Mouse (Mus musculus) cerebellum, adult 8-10 months (tissue): ENCODE measurements around the gene Gm49394.

Experiments used
- DNase-seq: peaks from one replicate; pipeline ENCODE4 v3.0.0; 2022

Gm49394 gene

DNA sequence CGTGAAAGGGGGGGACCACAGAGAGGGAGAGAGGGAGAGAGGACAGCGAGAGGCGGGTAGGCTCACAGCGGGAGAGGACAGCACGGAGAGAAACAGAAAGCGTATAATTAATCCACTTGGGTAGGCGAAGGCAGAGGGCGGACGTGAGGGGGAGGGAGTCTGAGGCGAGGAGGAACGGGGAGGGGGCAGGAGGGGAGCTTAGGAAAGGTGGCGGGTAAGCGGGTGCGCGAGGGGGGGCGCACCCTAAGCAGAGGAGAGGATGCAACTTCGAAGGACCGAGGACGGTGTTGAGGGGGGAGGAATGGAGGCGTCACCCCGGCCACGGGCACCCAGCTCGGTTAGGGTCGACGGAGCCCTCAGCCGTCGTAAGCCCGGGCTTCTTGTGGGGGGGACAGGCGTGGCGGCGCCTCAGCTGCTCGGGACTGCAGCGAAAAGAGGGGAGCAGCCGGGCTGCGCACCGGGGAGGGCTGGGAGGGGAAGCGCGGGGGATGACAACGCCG lies 11.0 kb downstream of the Gm49394 start:
- DNase-seq = no peak

DNA sequence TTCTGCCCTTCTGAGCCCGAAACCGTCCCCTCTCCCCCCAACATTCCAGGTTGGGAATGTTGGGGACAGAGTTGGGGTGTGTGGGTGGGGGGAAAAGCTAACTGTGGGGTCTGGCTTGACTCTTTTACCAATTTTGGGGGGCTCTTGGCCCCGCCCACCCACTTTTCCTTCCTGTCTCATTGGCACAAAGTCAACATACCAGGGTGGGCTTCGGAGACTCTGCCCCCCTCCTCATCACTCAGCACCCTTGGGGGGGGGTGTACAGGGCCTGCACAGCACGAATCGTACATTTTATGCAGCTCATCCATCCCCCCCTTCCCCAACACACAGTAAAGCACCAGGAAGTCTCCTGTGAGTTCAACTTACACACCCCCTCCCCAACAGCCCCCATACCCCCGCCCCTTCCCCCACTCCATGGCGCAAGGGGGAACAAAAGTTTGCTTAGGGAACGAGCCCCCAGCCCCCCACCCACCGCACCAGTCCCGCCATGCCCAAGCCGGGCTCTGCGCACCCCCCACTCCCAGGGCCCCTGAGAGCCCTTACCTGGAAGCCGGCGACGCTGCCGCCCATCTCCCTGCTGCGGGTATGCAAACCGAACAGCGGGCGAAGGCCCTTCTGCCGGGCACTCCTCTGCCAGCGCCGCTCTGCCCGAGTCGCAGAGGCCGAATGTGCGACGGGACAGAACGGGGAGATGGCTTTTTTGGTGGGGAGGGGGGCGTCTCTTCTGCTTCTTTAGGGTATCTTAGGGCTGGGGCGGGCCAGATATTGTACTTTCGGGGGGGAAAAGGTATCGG lies 11.7 kb downstream of the Gm49394 start:
- DNase-seq = no peak

DNA sequence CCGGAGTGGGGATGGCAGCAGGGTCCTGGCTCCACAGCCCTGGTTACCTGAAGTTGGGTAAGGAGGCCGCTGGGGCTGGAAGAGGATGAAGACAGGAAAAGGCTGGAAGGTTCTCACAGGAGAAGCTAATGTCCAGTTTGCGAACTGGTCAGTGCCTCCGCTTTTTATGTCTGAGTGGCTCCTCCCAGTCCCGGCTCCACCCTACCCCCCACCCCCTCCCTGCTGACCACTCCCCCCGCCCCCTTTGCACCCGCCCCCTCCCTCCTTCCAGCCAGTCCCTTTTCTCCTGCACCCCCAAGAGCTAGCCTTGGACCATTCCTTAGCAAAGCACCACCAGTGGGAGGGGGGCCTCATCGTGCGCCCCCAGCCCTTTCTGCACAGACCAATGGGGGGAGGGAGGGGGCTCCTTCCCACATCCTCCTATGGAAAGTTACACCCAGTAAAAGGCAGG lies 12.4 kb downstream of the Gm49394 start:
- no peak for DNase-seq

DNA sequence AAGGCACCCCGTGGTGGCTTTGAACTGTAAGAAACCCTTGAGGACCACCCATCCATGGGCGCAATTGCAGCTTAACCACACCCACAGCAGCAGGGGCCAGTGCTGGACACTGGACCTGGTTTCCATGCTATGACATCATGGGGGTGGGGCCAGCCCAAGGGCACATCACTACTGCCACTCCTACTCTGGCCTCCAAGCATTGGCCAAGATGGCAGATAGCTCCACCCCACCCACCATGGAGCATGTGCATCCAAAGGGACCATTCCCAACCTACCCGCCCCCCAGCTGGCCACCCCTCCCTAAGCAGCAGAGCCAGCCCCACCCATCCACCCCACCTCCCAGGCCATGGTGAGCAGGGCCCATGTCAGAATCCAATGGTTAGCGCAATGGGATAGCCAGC lies 13.7 kb downstream of the Gm49394 start:
- no peak for DNase-seq

DNA sequence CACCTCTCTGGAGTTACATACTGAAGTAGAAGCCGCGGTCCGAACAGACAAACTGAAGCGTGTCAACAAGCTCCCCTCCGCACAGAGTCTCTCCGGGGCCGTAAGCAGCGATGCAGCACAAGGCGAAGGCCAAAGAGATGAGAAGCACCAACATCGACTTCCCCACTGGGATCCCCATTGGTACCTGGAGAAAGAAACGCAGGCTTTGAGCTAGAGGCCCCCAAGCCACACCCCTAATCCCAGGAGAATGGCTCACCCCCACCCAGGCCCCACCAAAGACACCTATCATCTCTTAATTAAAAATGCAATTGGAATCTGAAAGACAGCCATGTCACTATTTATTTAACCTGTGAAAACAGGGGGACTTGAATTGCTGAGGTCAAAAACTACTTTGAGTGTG lies 14.1 kb downstream of the Gm49394 start:
- DNase-seq = no peak

DNA sequence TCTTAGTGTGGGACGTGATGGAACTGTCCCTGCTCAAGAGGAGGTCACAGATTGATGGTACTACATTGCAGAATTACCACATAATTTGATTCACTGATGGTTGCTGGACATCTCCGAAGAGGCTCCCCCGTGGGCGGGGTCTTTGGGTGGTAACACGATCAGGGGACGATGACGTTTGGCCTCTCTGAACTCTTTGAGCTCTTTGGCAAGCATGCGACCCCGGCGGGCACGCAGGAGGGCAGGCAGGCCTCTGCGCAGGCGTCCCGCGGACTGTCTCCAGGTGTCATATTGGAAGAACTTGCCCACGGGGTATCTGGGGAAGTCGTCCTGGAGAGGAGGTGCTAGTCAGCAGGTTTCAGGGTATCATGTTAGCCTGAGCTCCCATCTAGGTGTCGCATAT lies 16.0 kb downstream of the Gm49394 start:
- DNase-seq = no peak

DNA sequence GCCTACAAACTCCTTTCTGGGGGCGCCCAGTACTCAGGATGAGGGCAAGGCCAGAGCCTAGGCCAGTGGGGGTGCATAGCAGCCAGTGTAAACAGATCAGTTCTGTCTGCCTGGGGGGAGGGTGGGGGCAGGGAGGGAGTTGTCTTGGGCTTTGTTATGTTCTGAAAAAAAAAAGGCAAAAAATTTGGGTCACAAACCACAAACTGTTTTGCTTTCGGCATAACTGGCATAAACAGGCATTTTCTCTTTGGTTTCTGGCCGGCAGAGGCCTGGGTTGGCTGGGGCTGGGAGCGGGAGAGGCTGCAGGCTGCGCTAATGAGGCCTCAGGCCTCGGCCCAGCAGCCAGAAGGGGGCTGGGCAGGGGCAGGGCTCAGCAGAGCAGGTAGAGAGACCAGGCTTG lies 23.1 kb downstream of the Gm49394 start:
- no peak for DNase-seq

DNA sequence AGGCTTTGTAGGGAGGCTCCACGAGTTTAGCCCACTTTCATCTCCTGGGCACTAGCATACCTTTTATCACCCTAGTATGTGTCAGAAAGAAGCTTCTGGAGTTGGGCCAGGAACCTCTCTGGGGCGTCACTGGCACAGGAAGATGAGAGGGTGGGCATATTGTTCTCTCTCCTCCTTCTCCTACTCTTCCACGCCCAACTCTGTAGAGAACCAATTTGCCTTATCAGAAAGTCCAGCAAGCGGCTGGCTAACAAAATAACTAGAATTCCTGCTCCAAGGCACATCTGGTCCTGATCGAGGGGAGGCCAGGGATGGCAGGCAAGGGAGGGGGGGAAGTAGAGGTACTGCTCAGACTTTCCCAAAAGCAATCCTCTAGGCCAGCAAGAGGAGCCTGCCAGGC lies 24.7 kb downstream of the Gm49394 start:
- no peak for DNase-seq

DNA sequence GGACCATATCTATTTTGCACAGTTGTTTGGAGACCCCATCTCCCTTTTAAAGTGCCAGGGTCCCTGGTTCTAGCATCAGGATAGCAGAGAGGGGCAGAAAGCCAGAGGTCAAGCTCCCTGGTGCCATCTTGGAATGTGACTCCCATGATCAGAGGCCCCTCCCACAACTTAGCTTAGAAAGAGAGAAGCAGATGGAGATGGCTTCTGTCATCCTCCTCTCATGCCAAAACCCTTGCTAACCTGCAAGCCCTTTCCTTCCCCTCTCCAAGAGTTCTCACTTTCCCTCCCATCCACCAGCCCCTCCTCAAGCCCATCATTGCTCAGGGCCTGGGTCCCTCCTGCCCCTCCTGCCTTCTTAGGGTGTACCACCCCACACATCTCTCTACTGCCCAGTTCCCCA lies 33.6 kb downstream of the Gm49394 start:
- DNase-seq = peak; percentile 10

DNA sequence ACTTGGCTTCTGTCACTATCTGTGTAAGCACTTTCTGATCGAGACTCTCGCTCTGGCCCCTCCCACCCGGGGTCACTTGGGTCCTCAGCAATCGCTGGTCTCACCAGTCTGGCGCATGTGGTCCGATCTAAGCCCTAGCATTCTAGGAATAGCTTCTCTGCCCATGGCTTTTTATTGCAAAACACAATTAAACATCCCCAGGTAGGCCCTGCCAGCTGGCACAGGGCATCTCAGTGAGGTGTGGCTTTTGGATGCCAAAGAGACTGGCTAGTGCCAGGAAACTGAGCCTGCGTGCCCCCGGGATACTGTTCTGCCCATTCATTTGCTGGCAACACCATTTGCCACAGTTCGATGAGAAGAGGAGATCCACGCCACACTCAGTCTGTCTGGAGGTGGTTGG lies 39.1 kb downstream of the Gm49394 start:
- peak; percentile 63 for DNase-seq

DNA sequence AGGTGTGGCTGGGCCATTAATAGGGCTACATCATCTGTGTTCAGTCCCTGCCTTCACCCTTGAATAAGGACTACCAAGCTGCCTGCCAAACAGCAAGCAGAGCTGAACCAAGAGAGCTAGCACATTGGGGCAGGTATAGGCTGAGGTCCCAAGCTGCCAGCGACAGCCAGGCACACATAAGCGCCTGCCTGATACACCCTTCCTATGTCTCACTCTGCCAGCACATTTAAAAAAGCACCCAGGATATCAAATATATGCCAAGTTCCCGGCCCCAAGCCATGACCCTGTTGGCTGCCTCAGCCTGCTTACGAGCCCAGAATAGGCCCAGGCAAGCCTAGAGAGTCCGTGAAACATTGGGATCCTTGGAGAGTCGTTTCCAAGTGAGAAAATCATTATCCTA lies 39.9 kb downstream of the Gm49394 start:
- DNase-seq = no peak

DNA sequence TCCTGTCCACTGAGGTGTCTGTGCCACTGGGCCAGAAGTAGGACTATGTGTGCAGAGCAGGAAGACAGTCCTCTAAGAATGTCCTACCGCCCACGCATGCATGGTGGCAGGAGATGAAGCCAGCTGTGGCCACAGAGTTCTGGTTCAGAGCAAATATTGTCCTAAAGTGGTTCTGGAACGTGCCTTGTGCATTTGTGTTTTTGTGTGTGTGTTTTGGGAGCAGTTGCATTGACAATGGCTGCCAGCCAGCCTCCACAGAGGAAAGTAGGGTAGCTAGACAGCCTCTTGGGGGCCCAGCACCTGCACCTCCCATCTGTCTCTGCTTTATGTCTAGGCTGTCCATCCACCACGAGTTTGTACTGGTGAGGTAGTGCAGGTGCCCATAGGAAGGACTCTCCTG lies 47.6 kb downstream of the Gm49394 start:
- no peak for DNase-seq

DNA sequence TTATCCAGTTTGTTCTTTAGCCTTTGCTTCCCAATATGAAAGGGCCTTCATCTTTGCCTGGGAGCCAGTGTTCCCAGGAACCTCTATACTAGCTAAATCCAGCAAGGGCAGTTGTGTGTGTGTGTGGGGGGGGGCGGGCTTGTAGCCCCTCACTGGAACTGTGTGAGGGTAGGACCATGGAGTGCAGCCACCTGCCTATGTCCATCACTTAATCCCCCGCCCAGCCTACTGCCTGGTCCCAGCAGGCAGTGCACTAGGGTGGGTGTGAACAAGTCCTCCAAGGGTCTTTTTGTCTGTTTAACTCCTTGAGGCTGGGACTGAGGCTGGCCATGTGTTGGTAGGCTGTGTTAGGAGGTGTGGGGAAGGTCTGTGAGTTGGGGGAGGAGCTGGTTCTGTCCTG lies 56.7 kb downstream of the Gm49394 start:
- no peak for DNase-seq

DNA sequence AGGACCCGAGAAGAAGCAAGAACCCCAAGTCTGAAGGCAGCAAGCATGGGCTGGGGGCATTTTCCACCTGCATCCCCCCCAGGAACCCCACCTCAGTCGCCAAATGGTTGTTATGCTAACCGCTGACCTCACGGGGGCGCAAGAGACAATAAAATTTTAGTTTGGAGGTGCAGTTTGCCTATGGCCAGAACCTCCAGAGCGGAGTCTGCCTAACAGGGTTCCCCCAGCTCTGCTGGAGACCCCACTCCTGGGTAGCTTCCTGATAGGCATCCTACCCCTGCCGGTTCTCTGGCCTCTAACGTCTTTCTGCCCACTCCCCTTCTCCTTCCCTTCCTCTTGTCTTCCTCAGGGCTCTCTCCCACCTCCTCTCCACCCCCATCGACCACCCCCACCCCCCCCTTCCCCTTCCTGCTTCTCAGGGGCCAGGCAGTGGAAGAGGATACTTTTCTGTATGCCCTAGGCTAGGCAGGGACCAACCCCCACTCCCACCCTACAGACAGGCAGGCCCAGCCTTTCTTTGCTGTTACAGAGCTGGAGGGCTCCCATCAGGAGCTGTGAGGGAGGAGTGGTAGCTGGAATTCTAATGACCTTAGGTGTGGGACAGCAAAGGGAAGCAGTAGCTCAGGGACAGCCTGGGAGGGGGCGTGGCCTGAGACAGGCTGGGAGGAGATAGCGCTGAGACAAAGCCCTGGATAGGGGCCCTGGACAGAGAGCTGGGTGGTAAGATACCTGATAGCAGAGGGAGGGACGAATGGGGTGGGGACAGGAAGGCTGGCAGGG lies 58.9 kb downstream of the Gm49394 start:
- peak; percentile 59 for DNase-seq

DNA sequence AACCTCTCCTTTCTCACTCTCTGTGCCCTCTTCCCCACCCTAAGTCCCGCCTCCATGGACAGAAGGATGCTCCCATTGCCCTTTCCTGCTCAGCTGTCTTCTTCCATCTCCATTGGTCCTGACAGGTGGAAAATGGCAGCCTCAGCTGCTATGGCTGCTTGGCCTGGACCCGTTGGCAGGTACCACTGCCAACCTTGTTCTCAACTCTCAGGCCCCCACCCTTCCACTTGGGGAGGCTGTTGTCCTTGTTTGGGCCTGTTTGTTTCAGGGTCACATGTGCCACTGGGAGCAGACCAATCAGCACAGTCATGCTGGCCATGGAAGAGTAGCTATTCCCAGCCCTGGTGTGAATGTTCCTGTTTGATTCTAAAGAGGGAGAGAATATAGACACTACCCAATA lies 68.8 kb downstream of the Gm49394 start:
- no peak for DNase-seq
